Mouse (Mus musculus): ENCODE data around the gene Porcn.

Gene Porcn

GRCm38 (mm10) chrX:8206694-8207197, 421 bp upstream of the Porcn start:
- 8% methylated on average over 11 of the region's 11 CpGs for whole genome bisulfite sequencing

GRCm38 (mm10) chrX:8205551-8205950, 774 bp downstream of the Porcn start:
- WGBS: 20% methylated on average over 7 of the region's 7 CpGs

DNA sequence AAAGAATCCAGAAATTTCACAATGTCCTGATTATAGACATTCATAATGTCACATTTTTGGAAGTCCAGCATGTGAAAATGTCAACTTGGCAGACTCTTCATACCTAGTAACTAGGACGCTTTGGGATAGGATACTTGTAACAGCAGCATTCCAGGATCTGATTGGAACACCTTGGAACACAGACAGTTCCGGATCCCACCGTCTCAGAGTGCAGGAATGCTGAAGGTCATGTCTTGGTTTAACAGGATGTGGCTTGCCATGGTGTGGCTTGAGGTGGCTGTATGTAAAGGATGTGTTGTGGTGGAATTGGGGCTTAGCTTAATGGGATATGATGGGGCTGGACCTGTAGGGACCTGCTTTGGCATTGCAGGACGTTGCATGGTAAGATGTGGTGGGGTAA, 1.2 kb downstream of the Porcn start:
- 57% methylated on average over 4 of the region's 4 CpGs for WGBS

- 78% methylated on average over 10 of the region's 10 CpGs for WGBS
These were observed 2.2 kb downstream of the Porcn start for GRCm38 (mm10) chrX:8204076-8204475.

DNA sequence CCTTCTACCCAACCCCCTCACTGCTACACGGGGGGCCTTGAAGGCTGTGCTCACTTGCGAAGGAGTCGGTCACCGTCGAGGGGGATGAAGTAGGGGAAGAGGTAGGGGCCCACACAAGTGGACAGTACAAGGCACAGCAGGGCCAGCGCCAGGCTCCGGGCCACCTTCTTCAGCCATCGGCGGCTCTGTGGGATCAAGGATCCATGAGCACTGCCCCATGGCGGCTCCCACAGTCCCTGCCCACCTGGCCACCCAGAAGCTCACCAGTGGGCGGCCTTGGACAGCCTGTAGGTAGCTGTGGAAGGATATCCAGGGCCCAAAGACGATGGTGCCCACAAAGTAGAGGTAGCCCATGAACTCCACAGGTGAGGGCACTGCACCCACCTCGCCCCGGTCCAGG, 3.2 kb downstream of the Porcn start:
- WGBS: 80% methylated on average over 11 of the region's 14 CpGs

DNA sequence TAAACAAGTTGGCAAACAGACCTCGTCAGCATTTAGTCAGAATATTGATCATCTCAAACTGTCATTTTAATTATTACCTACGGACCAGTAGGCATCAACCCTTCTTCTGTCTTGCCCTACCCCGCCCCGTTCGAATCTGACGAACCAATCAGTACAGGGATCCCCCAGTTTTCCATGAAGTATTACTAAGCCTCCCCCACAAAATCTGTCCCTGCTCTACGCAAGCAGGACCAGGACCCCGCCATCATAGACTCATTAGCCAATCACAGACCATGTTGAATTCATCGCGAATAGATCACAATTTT, 13.0 kb downstream of the Porcn start, which contains the start of gene Ebp:
TSS of gene Ebp (minus strand) at position 94 of the 305 bp plus-strand sequence.
- WGBS: 4% methylated on average over 10 of the region's 10 CpGs

GRCm38 (mm10) chrX:8192640-8193418, 13.5 kb downstream of the Porcn start:
- 6% methylated on average over 38 of the region's 38 CpGs for WGBS

DNA sequence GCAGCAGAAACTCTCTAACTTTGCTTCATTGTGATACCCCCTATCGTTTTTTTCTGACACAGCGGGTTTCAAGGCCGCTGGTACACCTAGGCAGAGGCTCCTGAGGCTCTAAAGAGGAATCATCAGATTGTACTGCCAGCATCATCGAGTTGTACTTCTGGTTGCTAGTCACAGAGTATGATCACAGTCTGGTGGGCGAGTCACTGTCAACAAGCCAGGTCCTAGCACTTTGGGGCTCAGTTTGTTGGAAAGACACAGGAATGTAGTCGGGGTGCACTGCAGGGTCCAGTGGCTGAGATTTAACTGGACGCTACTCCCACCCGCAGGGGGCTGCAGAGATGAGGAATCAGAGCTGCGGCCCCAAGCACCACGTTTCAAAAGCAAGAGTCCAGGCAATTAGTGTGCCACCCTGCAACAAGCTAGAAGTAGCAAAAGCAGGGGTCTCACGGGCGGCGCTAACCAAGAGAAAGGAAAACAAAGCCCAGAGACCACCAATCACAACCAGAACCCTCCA, 14.1 kb downstream of the Porcn start:
- 1% methylated on average over 13 of the region's 13 CpGs for WGBS

- 33% methylated on average over 7 of the region's 7 CpGs for WGBS
These were observed 23.3 kb downstream of the Porcn start for GRCm38 (mm10) chrX:8182871-8183540.

DNA sequence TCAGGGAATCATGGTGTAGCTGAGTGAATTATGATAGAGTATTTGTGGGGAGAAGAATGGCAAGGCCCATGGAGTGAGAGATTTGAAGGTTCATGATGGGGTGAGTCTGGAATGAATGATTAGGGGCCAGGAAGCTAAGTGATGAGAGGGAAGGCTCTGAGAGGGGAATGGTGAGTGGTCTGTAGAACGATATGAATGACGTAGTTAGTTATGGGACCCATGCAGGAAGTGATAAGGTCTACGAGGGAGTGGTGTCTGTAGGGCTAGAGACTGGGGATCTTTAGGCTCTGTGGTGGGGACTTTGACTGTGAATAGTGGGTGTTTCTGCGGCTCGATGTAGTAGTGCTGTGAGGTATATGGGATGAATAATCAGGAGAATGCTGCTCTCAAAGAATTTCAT, 26.7 kb downstream of the Porcn start:
- 92% methylated on average over 5 of the region's 5 CpGs for WGBS

- 90% methylated on average over 2 of the region's 2 CpGs for WGBS
These were observed 27.5 kb downstream of the Porcn start for GRCm38 (mm10) chrX:8178871-8179270.

DNA sequence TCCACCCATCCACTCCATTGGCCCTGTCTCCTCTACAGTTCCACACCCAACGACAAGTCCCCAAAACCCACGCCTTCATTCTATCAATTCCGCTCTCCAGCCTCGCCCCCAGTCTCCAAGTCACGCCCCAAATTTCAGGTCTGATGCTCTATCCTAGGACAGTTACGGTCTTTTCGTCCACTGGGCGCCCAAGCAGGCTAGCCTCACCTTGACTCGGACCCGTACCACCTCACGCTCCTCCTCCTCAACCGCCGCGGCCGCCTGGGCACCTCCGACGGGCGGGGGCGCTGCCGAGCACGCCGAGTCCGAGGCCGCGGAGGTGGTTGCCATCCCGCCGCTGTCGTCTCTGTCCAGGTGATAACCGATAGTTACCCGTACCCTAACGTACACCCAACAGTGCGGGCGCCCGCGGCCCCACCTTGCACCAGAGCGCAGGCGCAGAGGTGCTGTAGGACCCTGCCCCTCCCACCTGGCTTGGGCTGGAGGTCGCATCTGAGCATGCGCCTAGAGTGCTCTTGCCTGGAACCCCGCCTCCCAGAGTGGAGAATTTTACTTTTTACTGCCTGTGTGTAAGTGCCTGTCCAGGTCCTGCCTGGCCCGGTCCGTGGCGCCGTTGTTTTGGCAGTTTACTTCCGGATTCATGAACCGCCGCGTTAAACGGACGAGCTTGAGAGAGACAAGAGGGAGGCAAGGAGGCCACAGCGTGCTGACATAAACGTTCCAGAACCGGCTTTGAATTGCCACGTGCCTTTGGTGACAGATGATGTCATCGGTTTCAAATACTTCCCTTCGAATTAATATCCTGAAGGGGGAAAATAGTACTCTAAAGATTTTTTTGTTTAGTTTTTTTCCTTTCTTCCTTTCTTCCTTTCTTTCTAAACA, 30.6 kb downstream of the Porcn start, which contains the start of gene Tbc1d25:
TSS of gene Tbc1d25 (minus strand) at position 678 of the 882 bp plus-strand sequence.
- WGBS: 2% methylated on average over 56 of the region's 56 CpGs

DNA sequence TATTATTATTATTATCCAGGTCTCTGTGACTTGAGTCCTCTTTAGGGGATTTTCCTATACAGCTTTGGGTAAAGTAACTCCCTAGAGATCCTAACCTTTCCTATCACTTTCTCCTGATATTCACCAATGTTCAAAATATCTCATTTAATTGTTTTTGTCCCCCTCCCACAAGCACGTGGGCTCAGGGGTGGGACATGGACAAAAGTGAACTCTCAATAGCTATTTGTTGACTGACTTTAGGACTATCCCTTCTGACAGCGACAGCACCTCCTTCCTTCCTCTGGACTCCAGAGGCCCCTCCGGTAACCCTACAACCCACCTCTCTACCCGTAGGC, 31.2 kb downstream of the Porcn start:
- 4% methylated on average over 4 of the region's 4 CpGs for WGBS

- WGBS: 89% methylated on average over 8 of the region's 10 CpGs
These were observed 38.3 kb downstream of the Porcn start for GRCm38 (mm10) chrX:8167716-8168647.

GRCm38 (mm10) chrX:8164471-8164870, 41.9 kb downstream of the Porcn start:
- 81% methylated on average over 4 of the region's 4 CpGs for WGBS

DNA sequence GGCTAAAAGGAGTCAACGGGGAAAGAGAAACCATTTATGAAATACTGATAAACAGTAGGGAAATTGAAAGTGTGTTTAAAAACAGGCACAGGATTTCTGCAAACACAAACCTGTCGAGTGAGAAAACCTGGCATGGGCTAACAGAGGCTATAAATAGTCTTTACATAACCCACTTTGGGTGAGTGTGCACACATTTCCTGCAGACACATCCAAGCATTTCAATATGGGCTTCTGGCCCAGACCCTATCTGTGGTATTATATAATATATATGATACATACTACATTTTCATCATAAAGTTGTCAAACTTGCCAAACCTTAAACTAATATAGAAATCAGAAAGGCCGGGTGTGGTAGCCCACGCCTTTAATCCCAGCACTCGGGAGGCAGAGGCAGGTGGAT, 43.2 kb downstream of the Porcn start:
- WGBS: 42% methylated on average over 5 of the region's 5 CpGs

DNA sequence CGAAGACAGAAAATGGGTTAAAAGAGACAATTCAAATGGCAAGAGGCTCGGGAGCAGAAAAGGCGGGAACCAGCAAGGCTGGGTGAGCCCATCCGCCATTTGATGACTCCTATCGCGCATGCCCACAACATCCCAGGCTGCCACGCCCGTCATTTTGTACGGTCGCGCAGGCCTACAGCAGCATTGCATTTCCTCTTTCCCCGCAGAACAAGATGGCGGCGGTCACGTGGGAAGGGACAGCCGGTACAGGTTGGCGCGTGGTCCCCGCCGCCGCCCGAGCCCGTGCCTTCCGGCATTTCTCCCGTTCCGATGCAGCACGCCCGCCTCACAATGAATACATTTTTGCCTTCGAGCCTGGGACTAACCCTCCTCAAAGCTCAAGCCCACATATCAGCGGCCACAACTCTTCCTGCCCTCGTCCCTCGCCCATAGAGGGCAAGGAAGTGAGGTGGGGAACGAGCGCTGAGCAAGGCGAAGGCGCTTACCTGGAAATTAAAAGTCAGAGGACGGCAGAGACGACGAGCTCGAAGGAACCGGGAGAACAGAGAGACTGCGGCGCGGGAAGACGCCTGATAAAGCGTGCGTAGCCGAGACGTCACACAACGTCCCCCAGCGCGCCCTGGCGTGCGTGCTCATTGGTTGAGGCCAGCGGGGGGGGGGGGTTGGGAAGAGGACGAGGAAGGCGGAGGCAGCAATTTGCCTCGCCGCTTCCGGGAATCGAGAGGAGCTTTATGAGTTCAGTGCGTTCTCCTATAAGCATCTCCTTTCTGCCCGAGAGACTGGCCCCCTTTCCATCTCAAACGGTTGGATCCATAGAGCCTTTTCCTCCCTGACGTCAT, 61.0 kb downstream of the Porcn start, which contains the start of gene Rbm3:
TSS of gene Rbm3 (minus strand) at position 728 of the 839 bp plus-strand sequence.
- WGBS: 2% methylated on average over 62 of the region's 65 CpGs
